Mouse (Mus musculus) heart, postnatal 0 days (tissue): ENCODE data around the gene Efna5. TPM values are rescaled to one million over a fixed set of nuclear protein-coding genes. Genes with fewer than 3 reads are reported as not detected.

ENCODE experiments used
- ATAC-seq: fragments of 200-750 bp; cut with Nextera tagmentation; 2 replicates; pipeline ENCODE4 v1.8.0; 2017; ENCODE audit warnings: low read depth, moderate number of reproducible peaks, moderate library complexity; ENCODE audit not compliant: insufficient read depth
- DNase-seq: peaks from one replicate; pipeline ENCODE4 v3.0.0-alpha.2; 2016; ENCODE audit warnings: low spot score
- H3K27ac ChIP-seq: fragments of 300-500 bp; sonication (generic); 2 replicates; pipeline ENCODE4 v1.5.1; 2014; ENCODE audit warnings: low read depth, mild to moderate bottlenecking
- H3K27me3 ChIP-seq: fragments of 300-500 bp; sonication (generic); 2 replicates; pipeline ENCODE4 v1.6.1; 2014; ENCODE audit warnings: low read length, mixed read lengths; ENCODE audit not compliant: control insufficient read depth, insufficient read depth
- H3K36me3 ChIP-seq: fragments of 300-500 bp; sonication (generic); replicated peaks from 2 replicates; pipeline ENCODE4 v1.6.1; 2014; ENCODE audit warnings: low read length, mixed read lengths; ENCODE audit not compliant: control insufficient read depth, insufficient read depth
- H3K4me1 ChIP-seq: fragments of 300-500 bp; sonication (generic); 2 replicates; pipeline ENCODE4 v1.6.1; 2014; ENCODE audit warnings: antibody characterized with exemption; ENCODE audit not compliant: control insufficient read depth, insufficient read depth
- H3K4me2 ChIP-seq: fragments of 300-500 bp; sonication (generic); 2 replicates; pipeline ENCODE4 v1.6.1; 2014; ENCODE audit warnings: low read depth, mild to moderate bottlenecking, low read length, moderate library complexity
- H3K4me3 ChIP-seq: fragments of 300-500 bp; sonication (generic); 2 replicates; pipeline ENCODE4 v1.5.1; 2014; ENCODE audit warnings: low read depth, low read length
- H3K9ac ChIP-seq: fragments of 300-500 bp; sonication (generic); replicated peaks from 2 replicates; pipeline ENCODE4 v1.6.1; 2014; ENCODE audit warnings: low read depth, low read length, mixed read lengths
- H3K9me3 ChIP-seq: fragments of 300-500 bp; sonication (generic); replicated peaks from 2 replicates; pipeline ENCODE4 v1.6.1; 2016; ENCODE audit warnings: low read length; ENCODE audit not compliant: control insufficient read depth
- CTCF ChIP-seq: IDR thresholded peaks from 2 replicates; pipeline ENCODE4 v1.5.1; 2016; ENCODE audit warnings: antibody characterized with exemption, control low read depth, low read depth
- EP300 ChIP-seq: IDR thresholded peaks from 2 replicates; pipeline ENCODE4 v1.6.1; 2016; ENCODE audit warnings: antibody characterized with exemption, low read depth
- WGBS: fragments of 180-500 bp; shearing (Covaris S2); extraction: QIAGEN DNeasy Blood & Tissue Kit; methylation state at CpG from one replicate; pipeline ENCODE4 v1.1.7; 2014; 5-methylcytosine and 5-hydroxymethylcytosine counted together
- polyA plus RNA-seq: library from polyadenylated mRNA; unstranded; fragments of >200 nt; fragmentation: Nextera tagmentation; extraction: Ambion mirVana; gene quantifications from 2 replicates; pipeline ENCODE4 v1.2.1, GENCODE M21; 2015
- total RNA-seq: library from RNA; depleted of rRNA; stranded (reverse); fragments of >200 nt; gene quantifications from 2 replicates; pipeline ENCODE4 v1.2.3, GENCODE M21; 2014; ENCODE audit warnings: low replicate concordance

Efna5 gene
- total and polyA plus RNA-seq, 2 experiments from 2014 or later: 3.7 to 16.2 TPM

- WGBS: 79% methylated on average over 7 of the region's 7 CpGs
- Histone ChIP-seq H3K9ac (no peak overlapping the region), H3K27ac (no peak overlapping the region), H3K4me2 (no peak overlapping the region), H3K36me3 (no peaks in the 10 kb centered on the region), H3K4me1 (peaks cover 35% of the 10 kb centered on the region), H3K9me3 (no peaks in the 10 kb centered on the region), H3K4me3 (no peak overlapping the region), H3K27me3 (no peaks in the 10 kb centered on the region)
- ATAC-seq: no peak
- no peak for TF ChIP-seq EP300
- no peak for TF ChIP-seq CTCF
- DNase-seq: no peak
Measured at GRCm38 (mm10) chr17:62786602-62786907, 94.6 kb downstream of the Efna5 start.

GRCm38 (mm10) chr17:62785781-62786601 is 95.1 kb downstream of the Efna5 start:
- ATAC-seq (no peak), DNase-seq (no peak)
- Histone ChIP-seq H3K9me3 (no peaks in the 10 kb centered on the region), H3K36me3 (no peaks in the 10 kb centered on the region), H3K9ac (no peak overlapping the region), H3K4me3 (no peak overlapping the region), H3K27me3 (no peaks in the 10 kb centered on the region), H3K27ac (no peak overlapping the region), H3K4me2 (no peak overlapping the region), H3K4me1 (peaks cover 31% of the 10 kb centered on the region)
- TF ChIP-seq EP300: no peak
- TF ChIP-seq CTCF: no peak
- 67% methylated on average over 4 of the region's 4 CpGs for WGBS

GRCm38 (mm10) chr17:62784274-62785171 is 96.6 kb downstream of the Efna5 start:
- Histone ChIP-seq H3K4me3 (peak overlapping the region; percentile 22; the same call in 1 of the 2 replicates), H3K27ac (no peak overlapping the region), H3K9ac (peak overlapping the region; percentile 16; the same call in 1 of the 2 replicates), H3K4me1 (peaks cover 20% of the 10 kb centered on the region), H3K36me3 (no peaks in the 10 kb centered on the region), H3K9me3 (no peaks in the 10 kb centered on the region), H3K27me3 (no peaks in the 10 kb centered on the region), H3K4me2 (peak overlapping the region; percentile 57)
- DNase-seq (no peak), ATAC-seq (no peak)
- WGBS: 55% methylated on average over 27 of the region's 27 CpGs
- TF ChIP-seq CTCF: no peak
- no peak for TF ChIP-seq EP300

- Histone ChIP-seq H3K27ac (peak overlapping the region; percentile 40), H3K9me3 (no peaks in the 10 kb centered on the region), H3K4me2 (peak overlapping the region; percentile 57), H3K27me3 (no peaks in the 10 kb centered on the region), H3K36me3 (no peaks in the 10 kb centered on the region), H3K4me3 (peak overlapping the region; percentile 22; the same call in 1 of the 2 replicates), H3K9ac (peak overlapping the region; percentile 16; the same call in 1 of the 2 replicates), H3K4me1 (peaks cover 16% of the 10 kb centered on the region)
- WGBS: 12% methylated on average over 13 of the region's 13 CpGs
- TF ChIP-seq CTCF (peak; percentile 72), EP300 (no peak)
- ATAC-seq (peak; percentile 45; the same call in 1 of the 2 replicates), DNase-seq (peak; percentile 72)
Measured at GRCm38 (mm10) chr17:62783524-62784273, 97.4 kb downstream of the Efna5 start.

GRCm38 (mm10) chr17:62782826-62783404 is 98.2 kb downstream of the Efna5 start:
- H3K4me3 ChIP-seq: no peak overlapping the region
- H3K9ac ChIP-seq: no peak overlapping the region
- DNase-seq (peak; percentile 24), ATAC-seq (peak; percentile 48; the same call in 1 of the 2 replicates)
- H3K27me3 ChIP-seq: no peaks in the 10 kb centered on the region
- WGBS: 21% methylated on average over 13 of the region's 13 CpGs
- TF ChIP-seq CTCF (no peak), EP300 (no peak)
- no peaks in the 10 kb centered on the region for H3K9me3 ChIP-seq
- H3K27ac ChIP-seq: peak overlapping the region; percentile 40
- peaks cover 16% of the 10 kb centered on the region for H3K4me1 ChIP-seq
- H3K4me2 ChIP-seq: peak overlapping the region; percentile 57
- no peaks in the 10 kb centered on the region for H3K36me3 ChIP-seq
